Mouse (Mus musculus): ENCODE measurements around the gene Fnip1. TPM values are rescaled to one million over a fixed set of nuclear protein-coding genes. Genes with fewer than 3 reads are reported as not detected.

The Fnip1 gene
- polyA plus RNA-seq, 2 experiments, result 2.6 to 4.9 TPM

DNA sequence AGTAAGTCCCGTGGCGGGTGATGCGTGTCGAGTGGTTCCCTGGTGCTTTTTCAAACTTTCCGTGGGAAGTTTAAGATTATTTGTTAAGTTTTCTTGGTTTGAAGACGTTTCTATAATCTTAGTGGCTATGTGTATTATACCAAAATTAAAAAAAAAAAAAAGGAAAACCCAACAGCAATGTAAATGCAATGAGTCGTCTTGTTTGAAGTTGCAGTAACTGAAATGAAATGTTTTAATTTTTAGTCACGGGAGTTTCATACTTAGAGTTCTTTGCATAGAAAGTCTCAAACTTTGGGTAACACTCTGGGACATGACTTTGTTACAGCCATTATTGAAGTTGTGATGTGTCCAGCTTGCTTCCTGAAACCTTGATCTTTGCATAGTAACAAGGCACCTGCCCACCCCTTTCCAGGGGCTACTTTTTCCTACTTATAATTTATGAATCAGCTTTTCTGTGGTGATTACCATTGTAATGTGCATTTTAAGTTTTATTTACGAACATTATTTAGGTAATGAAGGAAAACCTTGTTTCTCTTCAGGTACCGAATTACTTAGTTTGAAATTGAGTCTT lies 85.5 kb downstream of the Fnip1 start:
- H3K9ac ChIP-seq (replicated peaks), result peak overlapping the region; percentile 99
- H3K4me1 ChIP-seq (replicated peaks; ENCODE audit: control insufficient read depth in 2 of 2, insufficient read depth in 2 of 2, low read length in 1 of 2), result peaks cover 14 to 18% of the 10 kb centered on the region in 2 experiments
- no peaks in the 10 kb centered on the region for H3K9me3 ChIP-seq (ENCODE audit: control insufficient read depth, low read length)
- WGBS (ENCODE audit: insufficient replicate concordance), result 9% methylated on average over 10 of the region's 10 CpGs
- no peaks in the 10 kb centered on the region for H3K27me3 ChIP-seq (ENCODE audit: control insufficient read depth, insufficient read depth, low read length)
- DNase-seq (ENCODE audit: low read depth in 3 of 3, low spot score in 3 of 3) (no peak), ATAC-seq (ENCODE audit: insufficient read depth) (no peak)
- peak overlapping the region; percentile 94 to 97 for H3K4me3 ChIP-seq (ENCODE audit: insufficient read depth in 1 of 2, low read depth in 2 of 2, low read length in 2 of 2)
- TF ChIP-seq CTCF (IDR thresholded peaks at IDR 0.05; ENCODE audit: low read depth), result no peak
- no peak for TF ChIP-seq EP300 (IDR thresholded peaks at IDR 0.05; ENCODE audit: low read depth)
- H3K27ac ChIP-seq, result peak overlapping the region; percentile 95
- H3K36me3 ChIP-seq (replicated peaks; ENCODE audit: control insufficient read depth, insufficient read depth, low read depth), result no peaks in the 10 kb centered on the region
- H3K4me2 ChIP-seq (ENCODE audit: low read depth), result peak overlapping the region; percentile 84

DNA sequence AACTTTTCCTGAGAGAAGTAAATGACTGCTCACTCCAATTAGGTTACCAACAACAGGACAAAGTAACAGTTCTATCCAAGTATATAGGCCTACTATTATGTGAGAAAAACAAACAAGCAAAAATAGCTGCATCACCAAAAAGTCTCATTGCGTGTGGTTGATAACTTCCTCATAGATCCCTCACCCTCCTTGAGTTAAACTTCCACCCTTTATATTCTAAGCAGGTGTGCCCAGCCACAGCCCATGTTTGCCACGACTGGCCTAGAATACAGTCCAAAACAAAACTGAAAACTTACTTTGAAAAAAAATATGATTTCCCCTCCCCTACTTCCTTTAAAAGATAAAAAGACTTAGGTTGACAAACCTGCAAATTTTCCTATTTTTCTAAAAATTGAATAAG lies 90.0 kb downstream of the Fnip1 start:
- TF ChIP-seq CTCF (IDR thresholded peaks at IDR 0.05; ENCODE audit: low read depth) (no peak), EP300 (IDR thresholded peaks at IDR 0.05; ENCODE audit: low read depth) (no peak)
- Histone ChIP-seq H3K27ac (no peak overlapping the region), H3K9me3 (ENCODE audit: control insufficient read depth, low read length) (no peaks in the 10 kb centered on the region), H3K27me3 (ENCODE audit: control insufficient read depth, insufficient read depth, low read length) (no peaks in the 10 kb centered on the region), H3K4me1 (replicated peaks; ENCODE audit: control insufficient read depth in 2 of 2, insufficient read depth in 2 of 2, low read length in 1 of 2) (peaks cover 7 to 14% of the 10 kb centered on the region in 2 experiments), H3K36me3 (replicated peaks; ENCODE audit: control insufficient read depth, insufficient read depth, low read depth) (no peaks in the 10 kb centered on the region), H3K4me3 (ENCODE audit: insufficient read depth in 1 of 2, low read depth in 2 of 2, low read length in 2 of 2) (no peak overlapping the region), H3K4me2 (ENCODE audit: low read depth) (no peak overlapping the region), H3K9ac (replicated peaks) (no peak overlapping the region)
- WGBS (ENCODE audit: insufficient replicate concordance), result 26% methylated on average over 2 of the region's 2 CpGs
- DNase-seq (ENCODE audit: low read depth in 3 of 3, low spot score in 3 of 3) (no peak), ATAC-seq (ENCODE audit: insufficient read depth) (no peak)

DNA sequence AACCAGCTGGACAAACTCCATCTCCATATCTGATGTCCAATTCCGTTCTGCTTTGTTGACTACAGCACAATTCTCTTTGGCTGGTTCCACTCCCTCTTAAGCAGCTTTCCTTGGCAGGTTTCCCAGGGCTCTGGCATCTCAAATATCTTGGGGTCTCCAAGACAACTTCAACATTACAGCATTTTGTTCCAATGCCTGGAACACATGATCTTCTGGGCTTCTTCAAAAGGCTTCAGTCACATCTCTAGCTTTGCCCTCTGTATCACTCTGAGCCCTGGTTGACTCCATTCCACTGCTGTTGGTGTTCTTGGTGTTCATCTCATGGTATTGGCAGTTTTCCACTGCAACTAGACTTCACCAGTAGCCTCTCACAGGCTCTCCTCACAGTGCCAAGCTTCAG lies 92.4 kb downstream of the Fnip1 start:
- Histone ChIP-seq H3K27ac (no peak overlapping the region), H3K4me2 (ENCODE audit: low read depth) (no peak overlapping the region), H3K4me1 (replicated peaks; ENCODE audit: control insufficient read depth in 2 of 2, insufficient read depth in 2 of 2, low read length in 1 of 2) (peaks cover 2 to 12% of the 10 kb centered on the region in 2 experiments), H3K36me3 (replicated peaks; ENCODE audit: control insufficient read depth, insufficient read depth, low read depth) (no peaks in the 10 kb centered on the region), H3K4me3 (ENCODE audit: insufficient read depth in 1 of 2, low read depth in 2 of 2, low read length in 2 of 2) (no peak overlapping the region), H3K9ac (replicated peaks) (no peak overlapping the region), H3K9me3 (ENCODE audit: control insufficient read depth, low read length) (no peaks in the 10 kb centered on the region), H3K27me3 (ENCODE audit: control insufficient read depth, insufficient read depth, low read length) (no peaks in the 10 kb centered on the region)
- DNase-seq (ENCODE audit: low read depth in 3 of 3, low spot score in 3 of 3) (no peak), ATAC-seq (ENCODE audit: insufficient read depth) (no peak)
- 77% methylated on average over 1 of the region's 1 CpGs for WGBS (ENCODE audit: insufficient replicate concordance)
- no peak for TF ChIP-seq EP300 (IDR thresholded peaks at IDR 0.05; ENCODE audit: low read depth)
- no peak for TF ChIP-seq CTCF (IDR thresholded peaks at IDR 0.05; ENCODE audit: low read depth)

DNA sequence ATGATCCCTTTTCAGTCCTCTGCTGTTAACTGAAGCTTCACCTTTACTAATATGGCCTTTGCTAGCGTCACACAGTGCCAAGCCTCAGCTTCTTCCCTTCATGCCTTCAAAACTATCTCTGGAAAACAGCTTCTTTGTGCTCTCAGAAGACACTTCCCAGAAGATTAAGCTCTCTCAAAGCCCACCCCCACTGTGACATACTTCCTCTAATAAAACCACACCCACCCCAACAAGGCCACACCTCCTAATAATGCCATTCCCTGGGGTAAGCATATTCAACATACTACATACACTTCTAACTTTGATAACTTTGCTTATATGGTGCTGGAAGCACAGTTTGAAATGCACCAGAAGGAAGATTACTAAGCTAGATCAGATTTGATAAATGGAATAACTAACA lies 92.9 kb downstream of the Fnip1 start:
- no peak overlapping the region for H3K27ac ChIP-seq
- peaks cover 5 to 16% of the 10 kb centered on the region in 2 experiments for H3K4me1 ChIP-seq (replicated peaks; ENCODE audit: control insufficient read depth in 2 of 2, insufficient read depth in 2 of 2, low read length in 1 of 2)
- no peak overlapping the region for H3K4me2 ChIP-seq (ENCODE audit: low read depth)
- no peaks in the 10 kb centered on the region for H3K36me3 ChIP-seq (replicated peaks; ENCODE audit: control insufficient read depth, insufficient read depth, low read depth)
- H3K4me3 ChIP-seq (ENCODE audit: insufficient read depth in 1 of 2, low read depth in 2 of 2, low read length in 2 of 2), result no peak overlapping the region
- WGBS (ENCODE audit: insufficient replicate concordance), result 68% methylated on average over 1 of the region's 1 CpGs
- H3K9ac ChIP-seq (replicated peaks), result no peak overlapping the region
- DNase-seq (ENCODE audit: low read depth in 3 of 3, low spot score in 3 of 3) (no peak), ATAC-seq (ENCODE audit: insufficient read depth) (no peak)
- no peaks in the 10 kb centered on the region for H3K9me3 ChIP-seq (ENCODE audit: control insufficient read depth, low read length)
- TF ChIP-seq EP300 (IDR thresholded peaks at IDR 0.05; ENCODE audit: low read depth), result no peak
- TF ChIP-seq CTCF (IDR thresholded peaks at IDR 0.05; ENCODE audit: low read depth), result no peak
- H3K27me3 ChIP-seq (ENCODE audit: control insufficient read depth, insufficient read depth, low read length), result no peaks in the 10 kb centered on the region

DNA sequence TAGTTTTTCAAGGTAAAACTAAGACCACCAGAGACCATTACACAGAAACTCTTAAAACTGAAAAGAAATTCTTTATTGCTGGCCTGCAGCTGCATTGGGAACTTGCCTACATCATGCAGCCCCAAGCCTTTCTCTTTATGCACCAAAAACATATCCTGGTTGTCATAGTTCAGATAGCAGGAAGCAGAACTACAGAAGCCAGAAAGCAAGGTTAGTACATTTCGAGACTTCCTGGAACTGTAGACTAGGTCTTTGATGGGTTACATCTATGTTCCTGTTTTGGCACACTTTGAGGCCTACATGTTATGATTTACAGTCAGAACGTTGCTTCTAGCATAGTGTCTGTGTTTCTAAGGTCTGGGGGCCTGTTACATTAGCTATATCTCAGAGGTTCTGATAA lies 95.8 kb downstream of the Fnip1 start:
- H3K4me1 ChIP-seq (replicated peaks; ENCODE audit: control insufficient read depth in 2 of 2, insufficient read depth in 2 of 2, low read length in 1 of 2), result peaks cover 5 to 19% of the 10 kb centered on the region in 2 experiments
- TF ChIP-seq CTCF (IDR thresholded peaks at IDR 0.05; ENCODE audit: low read depth) (no peak), EP300 (IDR thresholded peaks at IDR 0.05; ENCODE audit: low read depth) (no peak)

More for the DNA sequence above, 95.8 kb downstream of the Fnip1 start:
- Histone ChIP-seq H3K9ac (replicated peaks) (no peak overlapping the region), H3K27ac (no peak overlapping the region), H3K4me3 (ENCODE audit: insufficient read depth in 1 of 2, low read depth in 2 of 2, low read length in 2 of 2) (no peak overlapping the region), H3K9me3 (ENCODE audit: control insufficient read depth, low read length) (no peaks in the 10 kb centered on the region), H3K27me3 (ENCODE audit: control insufficient read depth, insufficient read depth, low read length) (no peaks in the 10 kb centered on the region), H3K4me2 (ENCODE audit: low read depth) (no peak overlapping the region), H3K36me3 (replicated peaks; ENCODE audit: control insufficient read depth, insufficient read depth, low read depth) (no peaks in the 10 kb centered on the region)
- no peak for DNase-seq (ENCODE audit: low read depth in 3 of 3, low spot score in 3 of 3)
- 24% methylated on average over 2 of the region's 2 CpGs for WGBS (ENCODE audit: insufficient replicate concordance)
- no peak for ATAC-seq (ENCODE audit: insufficient read depth)

Measured in liver, embryonic 14.5 days (tissue).